Mouse (Mus musculus): ENCODE measurements around the gene Cdk6. TPM values are rescaled to one million over a fixed set of nuclear protein-coding genes. Genes with fewer than 3 reads are reported as not detected.
A peak's percentile ranks its signal among the peaks of the same experiment; 100 is the strongest.
"Not testable (repeated sequence)": the region's sequence is repeated elsewhere in the genome, so short reads cannot be mapped to it uniquely, and the experiment has no call there.

Gene Cdk6
- polyA plus RNA-seq, 1 experiment from 2014 or later = 6.3 TPM

DNA sequence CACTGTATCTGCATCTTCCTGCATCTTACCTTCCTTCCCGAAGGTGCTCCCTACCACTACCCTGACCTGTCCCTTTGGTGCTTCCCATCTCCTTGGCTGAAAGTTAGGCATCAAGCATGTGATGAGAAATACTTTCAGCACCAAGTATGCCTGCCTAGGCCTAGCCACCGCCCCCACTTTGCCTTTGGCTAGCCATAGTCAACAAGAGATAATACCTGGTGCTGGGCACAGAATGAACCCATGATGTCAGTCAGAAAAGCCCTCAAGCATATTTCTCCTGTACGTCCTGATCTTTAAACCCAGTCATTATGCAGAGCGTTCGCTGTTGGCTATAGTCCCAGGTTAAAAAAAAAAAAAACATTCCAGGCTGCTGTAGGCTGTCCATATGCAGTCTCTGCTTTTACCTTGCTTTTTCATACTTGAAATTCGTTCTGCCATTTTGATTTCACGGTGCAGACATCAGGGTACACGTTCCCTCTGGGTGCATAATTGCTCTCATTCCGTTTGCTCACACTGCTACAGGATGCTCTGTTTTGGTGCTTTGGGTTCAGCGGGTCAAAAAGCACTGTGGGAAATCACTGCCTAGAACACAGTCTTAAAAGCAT, 188.4 kb downstream of the Cdk6 start:
- 57% methylated on average over 10 of the region's 10 CpGs for WGBS
- peak; percentile 76 for ATAC-seq
- Histone ChIP-seq H3K9ac (ENCODE audit: low read depth, low read length) (no peak overlapping the region), H3K27me3 (ENCODE audit: control insufficient read depth, insufficient read depth, low read depth, low read length) (no peaks in the 10 kb centered on the region), H3K9me3 (replicated peaks; ENCODE audit: control insufficient read depth, low read length, poor library complexity, severe bottlenecking) (no peaks in the 10 kb centered on the region), H3K4me3 (ENCODE audit: low read depth, low read length) (no peak overlapping the region), H3K27ac (ENCODE audit: low read length) (no peak overlapping the region), H3K36me3 (ENCODE audit: control insufficient read depth, insufficient read depth, low read length) (no peaks in the 10 kb centered on the region), H3K4me1 (ENCODE audit: control insufficient read depth, insufficient read depth, low read length) (peaks cover 3% of the 10 kb centered on the region; the same call in 1 of the 2 replicates), H3K4me2 (ENCODE audit: low read length) (no peak overlapping the region)

DNA sequence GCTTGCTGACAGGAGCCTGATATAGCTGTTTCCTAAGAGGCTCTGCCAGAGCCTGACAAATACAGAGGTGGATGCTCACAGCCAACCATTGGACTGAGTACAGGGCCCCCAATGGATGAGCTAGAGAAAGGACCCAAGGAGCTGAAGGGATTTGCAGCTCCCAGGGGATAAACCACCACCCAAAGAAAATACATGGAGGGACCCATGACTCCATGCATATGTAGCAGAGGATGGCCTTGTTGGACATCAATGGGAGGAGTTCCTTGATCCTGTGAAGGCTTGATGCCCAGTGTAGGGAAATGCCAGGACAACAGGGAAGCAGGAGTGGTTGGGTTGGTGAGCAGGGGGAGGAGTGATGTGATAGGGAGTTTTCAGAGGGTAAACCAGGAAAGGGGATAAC, 190.8 kb downstream of the Cdk6 start:
- not testable (repeated sequence) for H3K4me1 ChIP-seq (ENCODE audit: control insufficient read depth, insufficient read depth, low read length); H3K27ac ChIP-seq (ENCODE audit: low read length); H3K4me3 ChIP-seq (ENCODE audit: low read depth, low read length); H3K9ac ChIP-seq (ENCODE audit: low read depth, low read length); H3K9me3 ChIP-seq (replicated peaks; ENCODE audit: control insufficient read depth, low read length, poor library complexity, severe bottlenecking); H3K36me3 ChIP-seq (ENCODE audit: control insufficient read depth, insufficient read depth, low read length); ATAC-seq; H3K4me2 ChIP-seq (ENCODE audit: low read length); H3K27me3 ChIP-seq (ENCODE audit: control insufficient read depth, insufficient read depth, low read depth, low read length)

DNA sequence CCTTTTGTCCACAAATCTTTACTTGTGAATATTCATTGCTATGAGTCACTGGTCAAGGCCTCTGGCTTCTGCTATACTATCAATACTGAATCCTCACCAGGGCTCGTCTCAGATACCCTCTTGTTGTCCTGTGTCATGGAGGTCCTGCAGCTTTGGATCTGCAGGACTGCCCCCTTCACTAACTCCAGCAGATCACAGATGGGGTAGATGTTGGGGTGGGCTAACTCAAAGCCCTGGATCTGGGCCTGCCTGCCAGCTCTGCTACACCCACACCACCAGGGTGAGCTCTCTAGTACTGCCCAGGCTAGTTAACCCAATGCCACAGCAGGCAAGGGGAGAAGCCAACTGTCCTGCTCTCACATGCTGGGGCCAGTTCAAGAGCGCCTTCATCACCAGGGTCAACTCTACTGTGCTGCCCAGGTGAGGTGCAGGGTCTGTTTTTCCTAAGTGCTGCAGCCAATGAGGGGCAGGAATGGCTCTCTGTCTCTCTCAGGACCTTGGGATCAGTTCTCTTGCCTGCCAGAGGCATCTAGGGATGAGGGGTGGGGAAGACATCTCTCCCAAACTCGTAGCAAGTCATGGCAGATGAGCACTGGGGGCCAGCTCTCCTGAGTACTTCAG, 195.4 kb downstream of the Cdk6 start:
- 69% methylated on average over 3 of the region's 3 CpGs for WGBS

DNA sequence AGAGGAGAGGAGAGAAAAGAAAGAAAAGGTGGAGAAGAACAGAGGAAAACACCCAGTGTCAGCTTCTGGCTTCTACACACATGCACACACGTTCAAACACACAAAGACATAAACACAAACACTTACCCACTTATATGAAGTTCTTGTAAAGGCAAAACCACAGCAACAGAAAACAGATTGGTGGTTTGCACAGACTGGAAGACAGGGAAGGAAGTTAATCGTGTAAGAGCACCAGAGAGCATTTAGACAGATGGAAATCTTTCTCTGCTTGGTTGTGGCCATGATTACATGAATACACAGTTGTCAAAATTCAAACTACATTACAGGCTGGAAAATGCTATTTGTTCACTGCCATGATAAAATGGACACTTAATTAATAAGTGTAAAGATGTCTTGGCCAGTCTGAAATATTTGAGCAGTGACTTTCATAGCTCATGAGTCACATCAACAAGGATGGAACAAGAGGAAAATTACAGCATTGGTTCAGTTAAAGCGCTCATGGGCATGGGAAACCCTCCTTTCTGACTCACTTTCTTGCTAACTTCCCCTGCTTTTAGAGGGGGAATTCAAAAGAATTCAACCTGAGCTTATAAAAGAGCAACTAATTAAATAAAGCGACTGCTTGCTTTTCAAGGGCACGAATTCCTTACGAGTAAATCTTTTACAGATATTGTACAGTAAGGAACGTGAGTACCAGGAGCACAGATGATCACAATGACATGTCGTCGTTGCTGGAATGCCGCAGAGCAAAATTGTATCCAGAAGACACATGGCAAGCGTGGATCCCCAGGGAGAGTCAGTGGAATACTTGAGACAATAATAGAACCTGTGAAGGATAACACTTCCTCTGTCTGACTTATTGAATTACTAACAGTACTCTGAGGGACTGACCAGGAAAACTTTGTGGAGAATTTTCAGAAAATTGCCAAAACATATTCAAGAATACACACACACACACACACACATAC, 197.5 kb downstream of the Cdk6 start:
- Histone ChIP-seq H3K9ac (ENCODE audit: low read depth, low read length) (no peak overlapping the region), H3K27ac (ENCODE audit: low read length) (no peak overlapping the region), H3K9me3 (replicated peaks; ENCODE audit: control insufficient read depth, low read length, poor library complexity, severe bottlenecking) (no peaks in the 10 kb centered on the region), H3K4me1 (ENCODE audit: control insufficient read depth, insufficient read depth, low read length) (no peaks in the 10 kb centered on the region; the same call in 1 of the 2 replicates), H3K4me2 (ENCODE audit: low read length) (no peak overlapping the region), H3K36me3 (ENCODE audit: control insufficient read depth, insufficient read depth, low read length) (no peaks in the 10 kb centered on the region), H3K4me3 (ENCODE audit: low read depth, low read length) (no peak overlapping the region), H3K27me3 (ENCODE audit: control insufficient read depth, insufficient read depth, low read depth, low read length) (no peaks in the 10 kb centered on the region)
- ATAC-seq = no peak
- WGBS = 76% methylated on average over 11 of the region's 11 CpGs

More for the DNA sequence above, 195.4 kb downstream of the Cdk6 start:
- Histone ChIP-seq H3K27me3 (ENCODE audit: control insufficient read depth, insufficient read depth, low read depth, low read length) (no peaks in the 10 kb centered on the region), H3K9me3 (replicated peaks; ENCODE audit: control insufficient read depth, low read length, poor library complexity, severe bottlenecking) (no peaks in the 10 kb centered on the region), H3K27ac (ENCODE audit: low read length) (no peak overlapping the region), H3K9ac (ENCODE audit: low read depth, low read length) (no peak overlapping the region), H3K4me2 (ENCODE audit: low read length) (no peak overlapping the region), H3K4me3 (ENCODE audit: low read depth, low read length) (no peak overlapping the region), H3K36me3 (ENCODE audit: control insufficient read depth, insufficient read depth, low read length) (no peaks in the 10 kb centered on the region), H3K4me1 (ENCODE audit: control insufficient read depth, insufficient read depth, low read length) (no peaks in the 10 kb centered on the region)
- ATAC-seq = no peak

- no peak overlapping the region for H3K4me2 ChIP-seq (ENCODE audit: low read length)
- H3K4me1 ChIP-seq (ENCODE audit: control insufficient read depth, insufficient read depth, low read length) = peaks cover 14% of the 10 kb centered on the region
- no peak overlapping the region for H3K27ac ChIP-seq (ENCODE audit: low read length)
- WGBS = 80% methylated on average over 6 of the region's 6 CpGs
- no peak overlapping the region for H3K9ac ChIP-seq (ENCODE audit: low read depth, low read length)
- H3K36me3 ChIP-seq (ENCODE audit: control insufficient read depth, insufficient read depth, low read length) = no peaks in the 10 kb centered on the region
- no peaks in the 10 kb centered on the region for H3K27me3 ChIP-seq (ENCODE audit: control insufficient read depth, insufficient read depth, low read depth, low read length)
- no peak for ATAC-seq
- H3K4me3 ChIP-seq (ENCODE audit: low read depth, low read length) = no peak overlapping the region
- no peaks in the 10 kb centered on the region for H3K9me3 ChIP-seq (replicated peaks; ENCODE audit: control insufficient read depth, low read length, poor library complexity, severe bottlenecking)
These were observed 200.6 kb downstream of the Cdk6 start for GRCm38 (mm10) chr5:3541871-3542270.

GRCm38 (mm10) chr5:3543629-3544479, 202.6 kb downstream of the Cdk6 start, which contains the start of gene Fam133b:
Fam133b (plus strand) TSS chr5:3543833.
- Histone ChIP-seq H3K4me3 (ENCODE audit: low read depth, low read length) (peak within 1 kb of the TSS; percentile 92), H3K27ac (ENCODE audit: low read length) (peak within 1 kb of the TSS; percentile 87), H3K27me3 (ENCODE audit: control insufficient read depth, insufficient read depth, low read depth, low read length) (no peaks in the 10 kb centered on the region), H3K4me2 (ENCODE audit: low read length) (peak within 1 kb of the TSS; percentile 62), H3K4me1 (ENCODE audit: control insufficient read depth, insufficient read depth, low read length) (peaks cover 14% of the 10 kb centered on the region), H3K9me3 (replicated peaks; ENCODE audit: control insufficient read depth, low read length, poor library complexity, severe bottlenecking) (no peaks in the 10 kb centered on the region), H3K36me3 (ENCODE audit: control insufficient read depth, insufficient read depth, low read length) (no peaks in the 10 kb centered on the region), H3K9ac (ENCODE audit: low read depth, low read length) (peak within 1 kb of the TSS; percentile 87)
- ATAC-seq = peak; percentile 97
- under 1% methylated on average over 73 of the region's 80 CpGs for WGBS

DNA sequence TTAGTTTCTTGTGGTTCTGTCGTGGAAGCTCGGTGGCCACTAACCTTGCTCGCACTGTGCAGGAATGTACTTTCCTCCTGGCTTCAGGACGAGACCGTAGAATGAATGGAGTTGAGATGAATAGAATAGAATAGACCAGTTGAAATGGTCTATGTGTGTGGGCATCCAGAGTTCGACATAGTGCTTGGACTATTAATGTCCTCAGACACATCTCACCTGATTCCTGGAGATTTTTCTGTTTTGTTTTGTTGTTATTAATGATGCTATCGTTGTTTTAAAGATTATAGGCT, 203.1 kb downstream of the Cdk6 start:
- Histone ChIP-seq H3K4me3 (ENCODE audit: low read depth, low read length) (peak overlapping the region; percentile 92), H3K9ac (ENCODE audit: low read depth, low read length) (peak overlapping the region; percentile 87), H3K27me3 (ENCODE audit: control insufficient read depth, insufficient read depth, low read depth, low read length) (no peaks in the 10 kb centered on the region), H3K27ac (ENCODE audit: low read length) (no peak overlapping the region), H3K9me3 (replicated peaks; ENCODE audit: control insufficient read depth, low read length, poor library complexity, severe bottlenecking) (no peaks in the 10 kb centered on the region), H3K36me3 (ENCODE audit: control insufficient read depth, insufficient read depth, low read length) (no peaks in the 10 kb centered on the region), H3K4me2 (ENCODE audit: low read length) (peak overlapping the region; percentile 62), H3K4me1 (ENCODE audit: control insufficient read depth, insufficient read depth, low read length) (peaks cover 14% of the 10 kb centered on the region)
- 7% methylated on average over 7 of the region's 7 CpGs for WGBS
- peak; percentile 54 for ATAC-seq

- Histone ChIP-seq H3K27me3 (ENCODE audit: control insufficient read depth, insufficient read depth, low read depth, low read length) (no peaks in the 10 kb centered on the region), H3K4me1 (ENCODE audit: control insufficient read depth, insufficient read depth, low read length) (peaks cover 14% of the 10 kb centered on the region), H3K36me3 (ENCODE audit: control insufficient read depth, insufficient read depth, low read length) (no peaks in the 10 kb centered on the region), H3K4me3 (ENCODE audit: low read depth, low read length) (no peak overlapping the region), H3K4me2 (ENCODE audit: low read length) (no peak overlapping the region), H3K9ac (ENCODE audit: low read depth, low read length) (no peak overlapping the region), H3K9me3 (replicated peaks; ENCODE audit: control insufficient read depth, low read length, poor library complexity, severe bottlenecking) (no peaks in the 10 kb centered on the region), H3K27ac (ENCODE audit: low read length) (no peak overlapping the region)
- WGBS = 90% methylated on average over 1 of the region's 1 CpGs
- no peak for ATAC-seq
These were observed 204.9 kb downstream of the Cdk6 start for GRCm38 (mm10) chr5:3546226-3546625.
